Mouse (Mus musculus) liver, embryonic 15.5 days (tissue): ENCODE measurements at regions not wholly inside any gene's neighbourhood (a gene's known extent, or its start where the extent isn't known, plus 50 kb on each side); places are given as distances from the start of the nearest gene placed in this dataset.

Source experiments
- ATAC-seq: fragments of 200-750 bp; cut with Nextera tagmentation; 2 replicates; pipeline ENCODE4 v1.8.0; 2017; ENCODE audit warnings: moderate number of reproducible peaks, mild to moderate bottlenecking, moderate library complexity; ENCODE audit not compliant: insufficient read depth
- H3K27ac ChIP-seq: fragments of 300-500 bp; sonication (generic); replicated peaks from 2 replicates; pipeline ENCODE4 v1.5.1; 2015; ENCODE audit warnings: mild to moderate bottlenecking, inconsistent platforms
- H3K27me3 ChIP-seq: fragments of 300-500 bp; sonication (generic); 2 replicates; pipeline ENCODE4 v1.6.1; 2015; ENCODE audit warnings: mild to moderate bottlenecking, inconsistent platforms
- H3K36me3 ChIP-seq: fragments of 300-500 bp; sonication (generic); replicated peaks from 2 replicates; pipeline ENCODE4 v1.6.1; 2015; ENCODE audit warnings: moderate library complexity, mild to moderate bottlenecking, inconsistent platforms
- H3K4me1 ChIP-seq: fragments of 300-500 bp; sonication (generic); replicated peaks from 2 replicates; pipeline ENCODE4 v1.6.1; 2015; ENCODE audit warnings: inconsistent platforms
- H3K4me2 ChIP-seq: fragments of 300-500 bp; sonication (generic); 2 replicates; pipeline ENCODE4 v1.6.1; 2015; ENCODE audit warnings: moderate library complexity, mild to moderate bottlenecking, inconsistent platforms
- H3K4me3 ChIP-seq: fragments of 300-500 bp; sonication (generic); replicated peaks from 2 replicates; pipeline ENCODE4 v1.5.1; 2015; ENCODE audit warnings: mild to moderate bottlenecking, inconsistent platforms
- H3K9ac ChIP-seq: fragments of 300-500 bp; sonication (generic); 2 replicates; pipeline ENCODE4 v1.6.1; 2015; ENCODE audit warnings: moderate library complexity, mild to moderate bottlenecking, inconsistent platforms
- H3K9me3 ChIP-seq: fragments of 300-500 bp; sonication (generic); replicated peaks from 2 replicates; pipeline ENCODE4 v1.6.1; 2016; ENCODE audit warnings: inconsistent platforms
- WGBS: fragments of 180-500 bp; shearing (Covaris S2); methylation state at CpG from one replicate; pipeline ENCODE4 v1.1.7; 2015; ENCODE audit warnings: mixed read lengths; ENCODE audit not compliant: insufficient replicate concordance; 5-methylcytosine and 5-hydroxymethylcytosine counted together

DNA sequence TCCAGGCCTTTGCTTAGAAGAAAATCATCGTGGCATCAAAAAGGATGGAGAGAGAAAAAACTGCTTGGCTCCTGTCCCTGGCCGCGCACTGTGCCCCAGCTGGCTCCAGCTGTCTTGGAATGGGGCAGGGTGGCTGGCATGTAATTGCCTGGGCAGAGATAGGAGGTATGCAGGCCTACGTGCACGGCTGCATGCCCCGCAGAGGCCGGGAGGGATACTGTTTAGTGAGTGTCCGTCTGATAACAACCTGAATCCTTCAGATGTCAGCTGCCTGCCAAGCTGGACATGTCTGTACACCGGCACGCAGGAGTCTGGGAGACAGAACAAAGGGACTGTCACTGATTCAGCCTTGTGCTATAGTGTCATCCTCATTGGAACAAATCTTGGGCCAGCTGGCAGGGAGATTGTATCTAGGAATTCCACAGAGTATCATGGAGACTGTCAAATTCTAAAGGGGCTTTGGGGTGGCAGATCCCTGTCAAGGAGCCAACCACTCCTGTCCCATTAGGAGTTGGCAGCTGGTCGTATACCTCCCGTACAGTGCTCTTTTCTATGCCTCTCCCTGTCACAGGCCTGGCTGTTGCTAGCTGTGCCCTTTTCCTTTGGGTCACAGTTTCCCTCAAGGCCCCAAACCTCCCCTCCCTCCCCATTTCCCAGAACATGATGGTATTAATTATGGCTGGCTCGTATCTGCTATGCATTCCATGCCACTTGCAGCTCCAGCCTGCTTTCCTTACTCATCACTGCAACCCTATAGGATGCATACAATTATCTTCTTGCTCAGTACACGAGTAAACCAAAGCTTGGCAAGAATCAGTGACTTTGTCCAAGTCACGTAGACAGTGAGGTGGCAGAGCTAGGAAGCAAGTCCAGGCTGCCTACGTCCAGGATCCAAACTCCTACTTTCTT is 83.5 kb upstream of the Egln3 start:
- no peak overlapping the region for H3K4me3 ChIP-seq
- 60% methylated on average over 16 of the region's 16 CpGs for WGBS
- no peaks in the 10 kb centered on the region for H3K4me1 ChIP-seq
- no peaks in the 10 kb centered on the region for H3K36me3 ChIP-seq
- no peak overlapping the region for H3K4me2 ChIP-seq
- no peak overlapping the region for H3K27ac ChIP-seq
- H3K9ac ChIP-seq: no peak overlapping the region
- H3K9me3 ChIP-seq: no peaks in the 10 kb centered on the region
- no peaks in the 10 kb centered on the region for H3K27me3 ChIP-seq
- no peak for ATAC-seq

DNA sequence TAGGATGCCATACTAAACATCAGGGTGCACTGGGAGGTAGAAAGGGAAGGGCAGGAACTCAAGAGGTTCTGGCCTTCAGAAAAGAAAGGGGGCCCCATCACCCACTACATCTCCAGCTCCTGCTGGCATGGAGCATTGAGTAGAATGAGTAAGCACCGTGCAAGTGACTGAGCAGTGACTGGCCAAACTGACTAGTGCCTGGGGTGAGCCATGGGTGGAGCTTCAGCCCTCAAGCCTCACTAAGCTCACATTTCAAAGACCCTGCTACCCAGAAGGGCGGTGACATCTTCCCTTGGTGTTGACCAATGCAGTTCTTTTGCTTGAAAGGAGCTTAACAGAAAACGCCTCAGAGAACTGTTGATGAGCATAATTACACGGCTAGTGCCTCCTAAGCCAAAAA is 80.0 kb upstream of the Egln3 start:
- Histone ChIP-seq H3K36me3 (no peaks in the 10 kb centered on the region), H3K9me3 (no peaks in the 10 kb centered on the region), H3K27ac (no peak overlapping the region), H3K4me3 (no peak overlapping the region), H3K27me3 (no peaks in the 10 kb centered on the region), H3K9ac (no peak overlapping the region), H3K4me2 (no peak overlapping the region), H3K4me1 (no peaks in the 10 kb centered on the region)
- 27% methylated on average over 4 of the region's 4 CpGs for WGBS
- ATAC-seq: no peak

DNA sequence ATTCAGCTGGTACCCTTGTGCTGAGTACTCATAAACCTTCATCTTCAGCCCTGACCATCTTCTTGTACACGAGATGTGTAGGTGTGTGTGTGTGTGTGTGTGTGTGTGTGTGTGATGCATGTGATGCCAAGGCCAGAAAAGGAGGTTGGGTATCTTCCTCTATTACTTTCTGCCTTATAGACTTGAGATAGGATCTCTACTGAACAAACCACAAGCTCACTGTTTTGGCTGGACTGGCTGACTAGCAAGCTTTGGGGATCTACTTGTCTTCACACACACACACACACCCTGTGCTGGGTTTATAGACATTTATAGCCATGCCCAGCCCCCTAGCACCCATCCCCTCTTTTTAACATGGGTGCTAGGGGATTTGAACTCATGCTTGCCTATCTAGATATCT is 79.4 kb upstream of the Egln3 start:
- ATAC-seq: no peak
- Histone ChIP-seq H3K9ac (no peak overlapping the region), H3K9me3 (no peaks in the 10 kb centered on the region), H3K27me3 (no peaks in the 10 kb centered on the region), H3K36me3 (no peaks in the 10 kb centered on the region), H3K27ac (no peak overlapping the region), H3K4me2 (no peak overlapping the region), H3K4me3 (no peak overlapping the region), H3K4me1 (no peaks in the 10 kb centered on the region)
- 44% methylated on average over 1 of the region's 1 CpGs for WGBS

DNA sequence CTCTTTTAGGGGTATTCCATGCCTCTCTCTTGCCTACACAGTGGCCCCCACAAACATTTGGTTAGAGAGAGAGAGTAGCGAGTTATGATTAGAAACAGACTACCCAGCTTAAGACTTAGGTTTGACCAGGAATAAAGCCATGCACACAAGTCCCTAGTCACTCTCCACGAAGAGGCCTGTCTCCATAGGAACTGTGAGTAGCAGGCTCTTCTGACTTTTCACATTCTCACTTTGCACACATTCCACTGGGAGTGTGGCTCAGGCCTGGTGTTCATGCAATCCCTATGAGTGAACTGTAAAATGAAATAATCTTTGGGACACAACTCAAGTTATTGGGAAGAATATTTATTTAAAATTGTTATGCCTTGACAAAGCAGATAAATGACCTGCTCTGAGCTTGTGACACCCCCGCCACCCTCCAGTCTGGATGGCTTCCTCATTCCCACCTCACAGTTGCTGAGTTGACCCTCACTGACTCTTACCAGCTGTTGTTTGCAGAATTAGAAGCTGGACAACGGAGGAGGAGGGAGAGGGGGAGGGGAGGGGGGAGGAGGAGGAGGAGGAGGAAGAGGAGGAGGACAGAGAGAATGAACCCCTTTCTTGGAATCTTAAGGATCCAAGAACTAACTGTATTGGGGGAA is 78.7 kb upstream of the Egln3 start:
- Histone ChIP-seq H3K4me3 (no peak overlapping the region), H3K4me1 (no peaks in the 10 kb centered on the region), H3K9me3 (no peaks in the 10 kb centered on the region), H3K27ac (no peak overlapping the region), H3K4me2 (no peak overlapping the region), H3K27me3 (no peaks in the 10 kb centered on the region), H3K36me3 (no peaks in the 10 kb centered on the region), H3K9ac (no peak overlapping the region)
- WGBS: 36% methylated on average over 4 of the region's 4 CpGs
- no peak for ATAC-seq

DNA sequence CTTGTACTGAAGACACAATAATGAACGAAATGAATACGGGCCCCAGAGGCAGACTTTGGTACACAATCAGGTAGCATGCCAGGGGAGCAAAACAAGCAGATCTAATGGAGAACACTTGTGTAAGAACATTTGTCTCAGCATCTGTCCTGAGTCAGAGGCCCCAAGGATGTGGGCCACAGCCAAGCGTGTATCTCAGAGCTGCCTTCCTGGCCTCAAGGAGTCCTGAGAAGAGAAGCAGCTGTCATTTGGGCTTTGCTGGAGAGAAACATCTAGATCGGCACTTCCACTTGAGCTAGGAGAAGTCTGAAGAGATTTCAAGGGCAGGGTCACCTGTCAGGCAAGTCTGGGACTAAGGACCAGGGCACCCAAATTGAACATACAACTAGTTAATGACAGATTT is 76.8 kb upstream of the Egln3 start:
- WGBS: 67% methylated on average over 4 of the region's 4 CpGs
- no peak for ATAC-seq
- H3K9me3 ChIP-seq: no peaks in the 10 kb centered on the region

DNA sequence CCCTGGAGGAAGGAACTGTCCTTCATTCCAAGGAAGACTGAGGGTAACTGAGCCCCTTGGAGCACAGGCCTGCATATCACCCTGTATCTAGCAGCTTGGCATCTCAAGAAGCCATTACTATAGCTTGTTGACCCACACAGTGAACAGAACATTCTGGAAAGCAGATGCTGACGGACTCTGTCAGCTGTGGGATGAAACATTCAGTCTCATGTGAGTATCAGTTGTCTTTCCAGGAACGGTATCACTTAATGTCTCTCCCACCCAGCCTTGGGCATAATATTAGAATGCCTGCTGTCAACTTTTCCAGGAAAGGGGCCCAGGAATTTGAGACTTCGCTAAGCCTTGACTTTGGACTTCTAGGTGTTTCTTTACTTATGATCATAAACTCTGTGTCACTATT is 76.3 kb upstream of the Egln3 start:
- ATAC-seq: no peak

More for the DNA sequence above, 76.8 kb upstream of the Egln3 start:
- Histone ChIP-seq H3K36me3 (no peaks in the 10 kb centered on the region), H3K4me2 (no peak overlapping the region), H3K4me3 (no peak overlapping the region), H3K4me1 (no peaks in the 10 kb centered on the region), H3K9ac (no peak overlapping the region), H3K27ac (no peak overlapping the region), H3K27me3 (no peaks in the 10 kb centered on the region)

DNA sequence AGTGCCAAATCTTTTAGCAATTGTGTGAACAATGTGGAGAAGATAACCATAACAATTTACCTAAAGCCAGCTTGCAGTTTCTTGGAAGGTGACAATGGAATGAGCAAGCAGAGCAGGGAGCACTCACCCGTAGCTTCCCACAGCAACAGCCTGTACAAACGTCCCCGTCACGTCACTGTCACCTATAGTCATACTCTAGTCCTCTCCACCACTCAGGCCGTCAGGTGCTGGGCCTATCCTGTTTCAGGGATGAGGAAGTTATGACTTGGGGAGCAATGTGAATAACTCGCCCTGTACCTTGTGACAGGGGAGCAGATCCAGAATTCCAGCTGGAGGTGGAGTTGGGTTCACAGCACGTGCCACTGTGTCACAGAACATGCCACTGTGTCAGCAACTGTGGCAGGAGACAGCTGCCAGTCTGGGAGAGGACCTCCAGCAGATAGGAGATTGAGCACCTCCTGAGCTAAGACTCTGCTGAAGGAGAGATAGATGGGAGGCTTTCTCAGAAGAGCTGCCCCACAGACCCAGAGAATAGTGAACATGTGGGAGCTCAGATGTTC is 73.4 kb upstream of the Egln3 start:
- Histone ChIP-seq H3K4me3 (no peak overlapping the region), H3K4me1 (no peaks in the 10 kb centered on the region), H3K27ac (no peak overlapping the region), H3K9ac (no peak overlapping the region), H3K36me3 (no peaks in the 10 kb centered on the region), H3K27me3 (no peaks in the 10 kb centered on the region), H3K4me2 (no peak overlapping the region), H3K9me3 (no peaks in the 10 kb centered on the region)
- WGBS: 50% methylated on average over 7 of the region's 7 CpGs
- no peak for ATAC-seq

More for the DNA sequence above, 76.3 kb upstream of the Egln3 start:
- H3K4me1 ChIP-seq: no peaks in the 10 kb centered on the region
- H3K27ac ChIP-seq: no peak overlapping the region
- H3K4me3 ChIP-seq: no peak overlapping the region
- H3K27me3 ChIP-seq: no peaks in the 10 kb centered on the region
- 67% methylated on average over 3 of the region's 3 CpGs for WGBS
- H3K36me3 ChIP-seq: no peaks in the 10 kb centered on the region
- H3K4me2 ChIP-seq: no peak overlapping the region
- no peak overlapping the region for H3K9ac ChIP-seq
- no peaks in the 10 kb centered on the region for H3K9me3 ChIP-seq

DNA sequence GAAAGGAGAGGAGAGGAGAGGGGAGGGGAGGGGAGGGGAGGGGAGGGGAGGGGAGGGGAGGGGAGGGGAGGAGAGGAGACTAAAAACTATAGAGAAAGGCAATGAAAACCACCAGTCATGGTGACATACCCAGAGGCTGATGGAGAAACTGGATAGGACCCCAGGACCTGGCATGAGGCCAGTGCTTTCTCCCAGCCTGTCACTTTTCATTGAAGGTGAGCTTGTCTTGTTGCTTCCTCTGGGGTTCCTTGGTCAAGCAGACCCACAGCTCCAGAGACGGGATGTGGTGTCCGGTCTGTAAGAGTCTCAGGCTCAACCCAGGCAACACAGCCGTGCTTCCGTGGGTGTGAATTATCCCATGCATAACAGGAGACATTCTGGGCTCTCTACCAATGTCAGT is 69.8 kb upstream of the Egln3 start:
- Histone ChIP-seq H3K4me2 (no peak overlapping the region), H3K27me3 (no peaks in the 10 kb centered on the region), H3K4me3 (no peak overlapping the region), H3K9ac (no peak overlapping the region), H3K9me3 (no peaks in the 10 kb centered on the region), H3K27ac (no peak overlapping the region), H3K4me1 (no peaks in the 10 kb centered on the region), H3K36me3 (no peaks in the 10 kb centered on the region)
- ATAC-seq: no peak
- WGBS: 68% methylated on average over 4 of the region's 4 CpGs

DNA sequence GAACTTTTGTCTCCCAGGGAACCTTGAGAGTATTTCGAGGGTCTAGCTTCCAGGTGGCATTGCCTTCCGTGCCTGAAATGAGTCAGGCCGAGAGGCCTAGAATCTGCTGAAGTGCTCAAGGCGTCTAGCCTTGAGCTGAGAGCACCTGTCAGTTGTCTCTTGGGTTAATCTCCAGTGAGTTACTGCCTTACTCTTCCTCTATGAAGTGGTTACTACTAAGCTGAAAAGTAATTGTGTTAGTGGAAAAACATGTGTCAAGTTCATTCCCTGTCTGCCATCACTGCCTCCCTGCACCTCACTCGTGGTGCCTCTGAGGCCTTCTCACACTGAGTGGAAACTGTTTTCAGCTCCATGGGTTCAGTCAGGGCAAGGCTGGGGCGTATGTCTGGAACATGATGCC is 69.0 kb upstream of the Egln3 start:
- ATAC-seq: no peak
- Histone ChIP-seq H3K4me1 (no peaks in the 10 kb centered on the region), H3K9me3 (no peaks in the 10 kb centered on the region), H3K9ac (no peak overlapping the region), H3K27me3 (no peaks in the 10 kb centered on the region), H3K27ac (no peak overlapping the region), H3K4me3 (no peak overlapping the region), H3K4me2 (no peak overlapping the region), H3K36me3 (no peaks in the 10 kb centered on the region)
- 59% methylated on average over 6 of the region's 6 CpGs for WGBS

DNA sequence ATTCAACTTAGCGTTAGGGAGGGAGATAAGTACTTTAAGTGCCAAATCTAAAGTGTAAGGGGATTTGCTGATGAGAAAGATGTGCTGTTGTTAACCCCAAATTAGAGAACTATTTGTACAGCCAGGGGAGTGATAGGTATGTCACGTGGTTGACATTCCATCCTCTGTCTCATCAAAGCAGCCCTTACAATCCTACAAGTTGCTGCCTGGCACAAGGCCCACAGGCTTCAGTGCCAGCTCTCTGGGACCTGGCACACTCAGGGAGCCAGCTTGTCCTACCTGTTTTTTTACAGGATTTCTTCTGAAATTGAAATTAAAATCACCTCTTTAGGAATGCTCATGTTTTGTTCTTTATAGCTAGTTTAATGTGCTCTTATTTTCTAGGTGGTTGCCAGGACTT is 68.6 kb upstream of the Egln3 start:
- Histone ChIP-seq H3K9ac (no peak overlapping the region), H3K36me3 (no peaks in the 10 kb centered on the region), H3K27ac (no peak overlapping the region), H3K4me3 (no peak overlapping the region), H3K4me1 (no peaks in the 10 kb centered on the region), H3K9me3 (no peaks in the 10 kb centered on the region), H3K27me3 (no peaks in the 10 kb centered on the region), H3K4me2 (no peak overlapping the region)
- ATAC-seq: no peak
- WGBS: 51% methylated on average over 2 of the region's 2 CpGs

DNA sequence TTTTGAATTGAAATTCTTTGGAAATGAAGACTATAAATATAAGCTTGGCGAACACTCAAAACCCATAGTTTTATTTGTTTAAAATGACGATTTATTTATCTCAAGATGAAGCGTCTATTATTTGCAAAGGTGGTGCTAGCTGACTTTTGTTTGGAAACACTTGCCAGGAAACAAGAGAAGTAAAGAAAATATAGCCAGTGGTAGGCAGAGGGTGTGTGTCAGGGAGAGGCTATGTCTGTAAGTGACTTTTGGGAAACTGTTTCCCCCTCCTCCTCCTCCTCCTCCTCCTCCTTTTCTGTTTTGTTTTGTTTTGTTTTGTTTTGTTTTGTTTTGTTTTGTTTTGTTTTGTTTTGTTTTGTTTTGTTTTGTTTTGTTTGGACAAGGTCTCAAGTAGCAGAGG is 62.2 kb upstream of the Egln3 start:
- WGBS: 69% methylated on average over 3 of the region's 3 CpGs
- H3K27ac ChIP-seq: no peak overlapping the region

More for the DNA sequence above, 62.2 kb upstream of the Egln3 start:
- H3K9me3 ChIP-seq: no peaks in the 10 kb centered on the region
- ATAC-seq: no peak
- H3K4me1 ChIP-seq: no peaks in the 10 kb centered on the region
- no peaks in the 10 kb centered on the region for H3K36me3 ChIP-seq
- H3K4me2 ChIP-seq: no peak overlapping the region
- H3K9ac ChIP-seq: no peak overlapping the region
- no peak overlapping the region for H3K4me3 ChIP-seq
- no peaks in the 10 kb centered on the region for H3K27me3 ChIP-seq
